Mouse (Mus musculus) stomach, embryonic 15.5 days (tissue): ENCODE results near the gene Commd6. TPM values are rescaled to one million over a fixed set of nuclear protein-coding genes. Genes with fewer than 3 reads are reported as not detected.
"Not testable (repeated sequence)": the region's sequence is repeated elsewhere in the genome, so short reads cannot be mapped to it uniquely, and the experiment has no call there.

Experiments used
- ATAC-seq: fragments of 200-750 bp; cut with Nextera tagmentation; 2 replicates; pipeline ENCODE4 v1.8.0; 2017; ENCODE audit warnings: low read depth, moderate number of reproducible peaks, moderate TSS enrichment; ENCODE audit not compliant: insufficient read depth, low FRiP score
- H3K27ac ChIP-seq: fragments of 300-500 bp; sonication (generic); 2 replicates; pipeline ENCODE4 v1.5.1; 2015; ENCODE audit warnings: mild to moderate bottlenecking, inconsistent platforms
- H3K27me3 ChIP-seq: fragments of 300-500 bp; sonication (generic); replicated peaks from 2 replicates; pipeline ENCODE4 v1.6.1; 2015; ENCODE audit warnings: inconsistent platforms
- H3K36me3 ChIP-seq: fragments of 300-500 bp; sonication (generic); 2 replicates; pipeline ENCODE4 v1.6.1; 2015; ENCODE audit warnings: inconsistent platforms
- H3K4me1 ChIP-seq: fragments of 300-500 bp; sonication (generic); 2 replicates; pipeline ENCODE4 v1.6.1; 2015; ENCODE audit warnings: inconsistent platforms
- H3K4me2 ChIP-seq: fragments of 300-500 bp; sonication (generic); 2 replicates; pipeline ENCODE4 v1.6.1; 2015; ENCODE audit warnings: mild to moderate bottlenecking, inconsistent platforms
- H3K4me3 ChIP-seq: fragments of 300-500 bp; sonication (generic); replicated peaks from 2 replicates; pipeline ENCODE4 v1.5.1; 2015; ENCODE audit warnings: inconsistent platforms
- H3K9ac ChIP-seq: fragments of 300-500 bp; sonication (generic); 2 replicates; pipeline ENCODE4 v1.6.1; 2015; ENCODE audit warnings: inconsistent platforms
- H3K9me3 ChIP-seq: fragments of 300-500 bp; sonication (generic); 2 replicates; pipeline ENCODE4 v1.6.1; 2016; ENCODE audit warnings: inconsistent platforms
- WGBS: fragments of 180-500 bp; shearing (Covaris S2); methylation state at CpG from one replicate; pipeline ENCODE4 v1.1.7; 2015; 5-methylcytosine and 5-hydroxymethylcytosine counted together
- polyA plus RNA-seq: library from polyadenylated mRNA; unstranded; fragments of >200 nt; fragmentation: Nextera tagmentation; extraction: Ambion mirVana; gene quantifications from 2 replicates; pipeline ENCODE4 v1.2.1, GENCODE M21; 2015

The Commd6 gene
- polyA plus RNA-seq, 1 experiment from 2014 or later: 101 TPM

DNA sequence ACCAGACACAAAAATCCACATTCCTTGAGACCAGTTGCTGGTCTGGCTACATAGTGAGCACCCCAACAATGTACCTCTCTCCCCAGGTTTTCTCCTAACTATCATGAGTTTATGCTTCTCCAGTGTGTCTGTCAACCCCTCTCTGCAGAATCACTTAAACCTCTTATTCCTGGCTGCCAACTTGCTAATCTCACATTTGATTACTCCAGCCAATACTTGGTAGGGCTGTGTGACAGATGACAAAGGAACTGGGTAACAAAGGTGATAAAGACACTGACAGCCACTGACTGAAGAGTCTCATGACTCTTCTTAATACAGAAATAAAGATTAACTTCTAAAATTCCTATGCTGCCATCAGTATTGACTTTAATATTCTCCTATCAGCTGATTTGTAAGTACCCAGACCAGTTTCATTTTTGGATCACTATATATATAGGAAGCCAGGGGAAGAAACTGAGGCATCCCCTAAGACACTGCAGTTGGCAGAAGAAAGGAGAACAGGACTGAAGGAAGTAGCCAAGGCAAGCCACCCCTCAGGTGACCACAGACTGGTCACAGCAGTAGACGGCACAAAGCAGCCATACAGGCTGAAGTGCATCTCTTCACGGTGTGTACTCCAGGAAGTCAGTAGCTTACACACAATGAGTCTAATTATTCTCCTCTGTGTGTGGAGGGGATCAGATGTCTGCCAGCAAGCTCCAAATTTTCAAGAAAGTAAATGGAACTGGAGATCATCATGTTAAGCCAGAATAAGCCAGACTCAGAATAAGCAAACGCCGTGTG is 52.1 kb downstream of the Commd6 start:
- not testable (repeated sequence) for H3K9me3 ChIP-seq, H3K4me1 ChIP-seq, H3K27ac ChIP-seq, H3K4me2 ChIP-seq, H3K9ac ChIP-seq, H3K4me3 ChIP-seq, ATAC-seq, H3K27me3 ChIP-seq, H3K36me3 ChIP-seq
- WGBS: 55% methylated on average over 3 of the region's 4 CpGs

DNA sequence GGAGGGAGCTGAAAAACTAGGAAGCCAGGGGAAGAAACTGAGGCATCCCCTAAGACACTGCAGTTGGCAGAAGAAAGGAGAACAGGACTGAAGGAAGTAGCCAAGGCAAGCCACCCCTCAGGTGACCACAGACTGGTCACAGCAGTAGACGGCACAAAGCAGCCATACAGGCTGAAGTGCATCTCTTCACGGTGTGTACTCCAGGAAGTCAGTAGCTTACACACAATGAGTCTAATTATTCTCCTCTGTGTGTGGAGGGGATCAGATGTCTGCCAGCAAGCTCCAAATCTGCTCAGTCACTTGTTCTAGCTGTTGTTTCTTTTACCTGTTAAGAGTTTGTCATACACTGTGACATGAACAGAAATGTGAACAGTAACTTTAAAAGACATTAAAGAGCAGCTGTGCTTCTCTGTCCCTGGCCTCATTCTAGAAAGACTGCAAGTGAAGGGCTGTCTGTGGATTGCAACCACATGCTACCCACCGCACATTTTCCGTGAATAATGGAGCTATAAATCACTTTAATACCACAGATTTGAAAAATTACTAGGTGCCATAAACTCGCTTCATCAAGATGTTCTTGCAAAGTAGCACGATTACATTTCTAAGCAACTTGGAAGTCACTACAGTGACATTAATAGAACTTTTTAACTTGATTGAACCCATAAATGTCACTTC is 53.0 kb downstream of the Commd6 start:
- not testable (repeated sequence) for H3K4me3 ChIP-seq, H3K27me3 ChIP-seq, H3K4me1 ChIP-seq, H3K27ac ChIP-seq, H3K4me2 ChIP-seq, H3K9ac ChIP-seq, H3K9me3 ChIP-seq, H3K36me3 ChIP-seq, ATAC-seq
- WGBS: 53% methylated on average over 5 of the region's 6 CpGs

DNA sequence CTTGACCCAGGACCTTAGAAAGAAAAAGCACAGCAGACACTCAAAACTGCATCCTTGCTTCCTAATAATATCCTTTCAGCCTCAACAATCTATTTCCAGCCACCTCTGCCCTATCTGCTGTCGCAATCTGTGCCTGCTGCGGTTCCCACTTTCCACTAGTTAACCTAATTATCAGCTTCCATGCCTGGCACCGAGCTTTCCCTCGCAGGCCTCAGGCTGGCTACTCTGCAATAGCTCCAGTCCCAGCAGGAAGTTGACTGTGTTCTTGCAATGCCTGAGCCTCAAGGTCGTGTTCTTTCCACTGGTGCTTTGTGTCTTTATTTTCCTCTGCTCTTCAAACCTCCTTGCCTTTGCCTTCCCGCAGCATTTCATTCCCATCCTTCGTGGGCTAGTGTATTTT is 54.4 kb downstream of the Commd6 start:
- Histone ChIP-seq H3K9ac (no peak overlapping the region), H3K4me3 (no peak overlapping the region), H3K27ac (no peak overlapping the region), H3K4me1 (no peaks in the 10 kb centered on the region), H3K27me3 (no peaks in the 10 kb centered on the region), H3K4me2 (no peak overlapping the region), H3K36me3 (no peaks in the 10 kb centered on the region), H3K9me3 (no peaks in the 10 kb centered on the region)
- ATAC-seq: no peak
- WGBS: 69% methylated on average over 7 of the region's 7 CpGs

Other genes starting within 250 kb of the Commd6 start
- 10.3 and 10.4 TPM in 2 replicates for gene Tbc1d4, start 31.5 kb downstream of the Commd6 start, polyA plus RNA-seq
- 137 and 145 TPM in 2 replicates for gene Uchl3, start 13.3 kb upstream of the Commd6 start, polyA plus RNA-seq
- 1.1 and 1.8 TPM in 2 replicates for gene Gm9922, start 89.1 kb upstream of the Commd6 start, polyA plus RNA-seq
- gene Lmo7, start 89.3 kb upstream of the Commd6 start, polyA plus RNA-seq: 19.3 and 21.1 TPM in 2 replicates